Mouse (Mus musculus) MEL (cell line): ENCODE measurements around the gene Erc2.

Experiments
- BHLHE40 ChIP-seq: IDR thresholded peaks from 2 replicates; pipeline ENCODE4 v1.6.1; 2012; ENCODE audit warnings: low read depth, mild to moderate bottlenecking, inconsistent platforms, low read length, improper control_type of control experiment, borderline replicate concordance
- CHD2 ChIP-seq: IDR thresholded peaks from 2 replicates; pipeline ENCODE4 v1.6.1; 2011; ENCODE audit warnings: low read length, improper control_type of control experiment
- CTCF ChIP-seq, 3 experiments: IDR thresholded peaks in 2 of 3; conservative IDR thresholded peaks in 1 of 3; 2 replicates each; pipeline ENCODE4 v1.5.1; 2011 to 2012; ENCODE audit warnings: low read length in 3 of 3, low read depth in 2 of 3, mild to moderate bottlenecking in 2 of 3, improper control_type of control experiment in 1 of 3, inconsistent platforms in 1 of 3, mixed read lengths in 1 of 3, moderate library complexity in 1 of 3; ENCODE audit not compliant: control insufficient read depth in 1 of 3, insufficient read depth in 1 of 3, poor library complexity in 1 of 3, severe bottlenecking in 1 of 3
- GATA1 ChIP-seq: IDR thresholded peaks from 2 replicates; pipeline ENCODE4 v1.6.1; 2011; ENCODE audit warnings: low read depth, low read length, improper control_type of control experiment
- MAFK ChIP-seq: IDR thresholded peaks from 2 replicates; pipeline ENCODE4 v1.6.1; 2011; ENCODE audit warnings: low read depth, mild to moderate bottlenecking, low read length, improper control_type of control experiment, borderline replicate concordance
- MAX ChIP-seq: IDR thresholded peaks from 2 replicates; pipeline ENCODE4 v1.6.1; 2011; ENCODE audit warnings: low read length, improper control_type of control experiment
- MYC ChIP-seq: IDR thresholded peaks from 2 replicates; pipeline ENCODE4 v1.6.1; 2011; ENCODE audit warnings: low read depth, mild to moderate bottlenecking, low read length, improper control_type of control experiment, moderate library complexity
- POLR2A ChIP-seq, 2 experiments: IDR thresholded peaks; 2 replicates each; pipeline ENCODE4 v1.6.1; 2011 to 2012; ENCODE audit warnings: low read length in 2 of 2, mild to moderate bottlenecking in 2 of 2, control low read depth in 1 of 2, improper control_type of control experiment in 1 of 2, low read depth in 1 of 2, moderate library complexity in 1 of 2; ENCODE audit not compliant: control insufficient read depth in 1 of 2, insufficient read depth in 1 of 2, poor library complexity in 1 of 2
- RAD21 ChIP-seq: IDR thresholded peaks from 2 replicates; pipeline ENCODE4 v1.6.1; 2011; ENCODE audit warnings: mild to moderate bottlenecking, low read depth, low read length, improper control_type of control experiment
- UBTF ChIP-seq: IDR thresholded peaks from 2 replicates; pipeline ENCODE4 v1.6.1; 2012; ENCODE audit warnings: low read depth, mild to moderate bottlenecking, inconsistent platforms, low read length, improper control_type of control experiment, moderate library complexity, borderline replicate concordance; ENCODE audit not compliant: insufficient read depth
- USF1 ChIP-seq: IDR thresholded peaks from 2 replicates; pipeline ENCODE4 v1.6.1; 2014; ENCODE audit warnings: low read depth, mild to moderate bottlenecking, inconsistent platforms, low read length, improper control_type of control experiment, moderate library complexity

DNA sequence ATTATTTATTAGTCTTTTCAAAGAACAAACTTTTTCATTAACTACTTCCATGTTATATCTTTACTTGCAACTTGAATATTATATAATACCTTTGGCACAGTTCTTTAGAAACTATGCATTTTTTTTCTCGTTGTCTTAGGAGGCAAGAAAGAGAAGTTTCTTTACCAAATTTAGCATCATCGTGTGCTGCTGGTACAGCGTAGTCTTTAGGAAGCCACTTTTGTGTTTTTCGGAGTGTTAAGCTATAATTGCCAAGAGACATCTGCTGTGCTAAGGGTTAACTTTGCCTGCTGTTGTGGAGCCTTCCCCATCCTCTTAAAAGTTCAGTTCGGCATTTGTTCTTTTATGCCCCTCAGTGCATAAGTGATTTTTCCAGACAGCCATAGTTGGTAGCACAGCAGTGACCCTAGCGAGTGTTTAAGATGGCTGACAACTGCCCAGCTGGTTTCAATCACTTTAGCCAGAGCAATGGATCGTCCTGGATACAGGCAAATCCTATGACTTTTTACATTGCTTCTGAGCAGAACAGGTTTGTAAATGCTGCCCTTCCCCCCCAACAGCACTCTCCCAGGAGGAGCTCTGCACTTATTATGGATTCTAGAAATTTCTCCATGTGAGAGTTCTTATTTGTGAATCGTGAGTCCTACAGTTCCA, 570.6 kb downstream of the Erc2 start:
- TF ChIP-seq CHD2 (no peak), CTCF (IDR thresholded peaks at IDR 0.05 in 2 of 3, conservative IDR thresholded peaks at IDR 0.05 in 1 of 3; ENCODE audit: control insufficient read depth in 1 of 3, insufficient read depth in 1 of 3, low read depth in 2 of 3, low read length in 3 of 3, poor library complexity in 1 of 3, severe bottlenecking in 1 of 3) (no peak), RAD21 (no peak), USF1 (no peak), MAX (no peak), POLR2A (IDR thresholded peaks at IDR 0.05; ENCODE audit: control insufficient read depth in 1 of 2, insufficient read depth in 1 of 2, low read depth in 1 of 2, low read length in 2 of 2, poor library complexity in 1 of 2) (no peak), MYC (no peak), UBTF (no peak), BHLHE40 (no peak), GATA1 (no peak), MAFK (no peak)
